ENCODE assay signal across 8 mouse cellular contexts in genomic region chr16:44332861-44333284, GRCm38 (mm10). TPM values are rescaled to one million over a fixed set of nuclear protein-coding genes. Genes with fewer than 3 reads are reported as not detected.
DNase-seq lines count a peak whose midpoint lies in the region; ATAC-seq and TF ChIP-seq lines count a peak whose summit lies in the region.

Gene Sidt1, minus strand, starts transcription at chr16:44333196.

- H3K36me3 ChIP-seq in hindbrain, postnatal 0 days (ENCODE audit: insufficient read depth, low read length), result no peaks in the 10 kb centered on the region
- H3K36me3 ChIP-seq in limb, embryonic 14.5 days (ENCODE audit: control insufficient read depth, insufficient read depth, low read length), result no peaks in the 10 kb centered on the region
- H3K36me3 ChIP-seq in midbrain, embryonic 16.5 days (ENCODE audit: control insufficient read depth, insufficient read depth, low read length), result no peaks in the 10 kb centered on the region
- H3K36me3 ChIP-seq in thymus, adult 2 months (ENCODE audit: control insufficient read depth, insufficient read depth, low read length), result no peaks in the 10 kb centered on the region

- H3K9me3 ChIP-seq in hindbrain, postnatal 0 days (ENCODE audit: low read length), result no peaks in the 10 kb centered on the region
- H3K9me3 ChIP-seq in limb, embryonic 14.5 days (ENCODE audit: control insufficient read depth, low read length), result 0 out of 2 replicates have a peak, but pooled peaks cover 3% of the 10 kb centered on the region
- no peaks in the 10 kb centered on the region for H3K9me3 ChIP-seq in midbrain, embryonic 16.5 days (replicated peaks; ENCODE audit: control insufficient read depth, low read length, poor library complexity, severe bottlenecking)

- H3K4me1 ChIP-seq in embryonic fibroblast, embryonic 13.5 days (ENCODE audit: control insufficient read depth, insufficient read depth, low read length), result no peaks in the 10 kb centered on the region
- H3K4me1 ChIP-seq in hindbrain, postnatal 0 days (ENCODE audit: insufficient read depth, low read length), result no peaks in the 10 kb centered on the region
- peaks cover 4% of the 10 kb centered on the region; the same call in 1 of the 2 replicates for H3K4me1 ChIP-seq in limb, embryonic 14.5 days (ENCODE audit: control insufficient read depth, insufficient read depth, low read length)
- H3K4me1 ChIP-seq in midbrain, embryonic 16.5 days (ENCODE audit: control insufficient read depth, insufficient read depth, low read length), result peaks cover 8% of the 10 kb centered on the region; the same call in 1 of the 2 replicates
- H3K4me1 ChIP-seq in thymus, adult 2 months (replicated peaks; ENCODE audit: control insufficient read depth, insufficient read depth, low read length), result peaks cover 4% of the 10 kb centered on the region

- WGBS in hindbrain, postnatal 0 days, result 5% methylated on average over 15 of the region's 15 CpGs
- WGBS in limb, embryonic 14.5 days, result 6% methylated on average over 15 of the region's 15 CpGs
- WGBS in midbrain, embryonic 16.5 days, result 5% methylated on average over 15 of the region's 15 CpGs
- 2% methylated on average over 15 of the region's 15 CpGs for WGBS in thymus, adult 2 months

- no peak for TF ChIP-seq CTCF in embryonic fibroblast, embryonic 13.5 days (IDR thresholded peaks at IDR 0.05; ENCODE audit: borderline replicate concordance, insufficient read depth, low read length)
- no peak for TF ChIP-seq CTCF in hindbrain, postnatal 0 days (IDR thresholded peaks at IDR 0.05; ENCODE audit: low read depth)
- no peak for TF ChIP-seq CTCF in thymus, adult 2 months (IDR thresholded peaks at IDR 0.05; ENCODE audit: borderline replicate concordance, control insufficient read depth, extremely low read depth, insufficient read depth, low read length, poor library complexity)

- H3K9ac ChIP-seq in hindbrain, postnatal 0 days (replicated peaks; ENCODE audit: low read length), result peak within 1 kb of the TSS; percentile 75
- peak within 1 kb of the TSS; percentile 61 for H3K9ac ChIP-seq in limb, embryonic 14.5 days (ENCODE audit: low read depth, low read length, severe bottlenecking)
- H3K9ac ChIP-seq in midbrain, embryonic 16.5 days (ENCODE audit: low read depth, low read length), result peak within 1 kb of the TSS; percentile 81

- no peak for TF ChIP-seq POLR2A in embryonic fibroblast, embryonic 13.5 days (IDR thresholded peaks at IDR 0.05; ENCODE audit: low read depth, low read length)
- no peak for TF ChIP-seq POLR2A in limb, embryonic 14.5 days (IDR thresholded peaks at IDR 0.05; ENCODE audit: borderline replicate concordance, extremely low read depth, insufficient read depth, insufficient read length)
- no peak for TF ChIP-seq POLR2A in thymus, adult 2 months (IDR thresholded peaks at IDR 0.05; ENCODE audit: control insufficient read depth, extremely low read depth, insufficient read depth, low read length, poor library complexity)

- peak; percentile 6 for DNase-seq in adrenal gland, adult 2 months
- no peak for DNase-seq in adrenal gland, adult 18-20 months (ENCODE audit: low spot score in 2 of 2)
- peak; percentile 22 for DNase-seq in adrenal gland, postnatal 10 days
- DNase-seq in hindbrain, postnatal 0 days (ENCODE audit: low spot score), result peak; percentile 25
- DNase-seq in limb, embryonic 14.5 days (ENCODE audit: low spot score), result no peak
- DNase-seq in thymus, adult 2 months, result peak; percentile 64

- no peaks in the 10 kb centered on the region for H3K27me3 ChIP-seq in hindbrain, postnatal 0 days (ENCODE audit: insufficient read depth, low read length)
- H3K27me3 ChIP-seq in limb, embryonic 14.5 days (ENCODE audit: control insufficient read depth, insufficient read depth, low read length), result 0 out of 2 replicates have a peak, but pooled peaks cover 17% of the 10 kb centered on the region
- H3K27me3 ChIP-seq in midbrain, embryonic 16.5 days (ENCODE audit: control insufficient read depth, insufficient read depth, low read depth, low read length), result peaks cover 6% of the 10 kb centered on the region; the same call in 1 of the 2 replicates
- H3K27me3 ChIP-seq in thymus, adult 2 months (ENCODE audit: control insufficient read depth, insufficient read depth, low read length), result no peaks in the 10 kb centered on the region

- H3K4me3 ChIP-seq in embryonic fibroblast, embryonic 13.5 days (ENCODE audit: insufficient read depth, low read length), result peak within 1 kb of the TSS; percentile 47
- H3K4me3 ChIP-seq in hindbrain, postnatal 0 days (ENCODE audit: low read length), result peak within 1 kb of the TSS; percentile 64
- H3K4me3 ChIP-seq in limb, embryonic 14.5 days (replicated peaks; ENCODE audit: low read length), result peak within 1 kb of the TSS; percentile 58
- peak within 1 kb of the TSS; percentile 75 for H3K4me3 ChIP-seq in midbrain, embryonic 16.5 days (ENCODE audit: low read depth, low read length)
- H3K4me3 ChIP-seq in thymus, adult 2 months (ENCODE audit: control insufficient read depth, insufficient read depth, low read length), result peak within 1 kb of the TSS; percentile 62

- peak within 1 kb of the TSS; percentile 98 for H3K4me2 ChIP-seq in hindbrain, postnatal 0 days (ENCODE audit: low read depth, low read length)
- peak within 1 kb of the TSS; percentile 97 for H3K4me2 ChIP-seq in limb, embryonic 14.5 days (replicated peaks; ENCODE audit: low read depth, low read length, severe bottlenecking)
- H3K4me2 ChIP-seq in midbrain, embryonic 16.5 days (ENCODE audit: low read length), result peak within 1 kb of the TSS; percentile 98

- H3K27ac ChIP-seq in embryonic fibroblast, embryonic 13.5 days (ENCODE audit: insufficient read depth, low read length), result no peak within 1 kb of the TSS
- H3K27ac ChIP-seq in hindbrain, postnatal 0 days, result peak within 1 kb of the TSS; percentile 68; the same call in 1 of the 2 replicates
- no peak within 1 kb of the TSS for H3K27ac ChIP-seq in limb, embryonic 14.5 days (replicated peaks; ENCODE audit: low read depth, low read length)
- peak within 1 kb of the TSS; percentile 12; the same call in 1 of the 2 replicates for H3K27ac ChIP-seq in midbrain, embryonic 16.5 days (ENCODE audit: low read length)
- H3K27ac ChIP-seq in thymus, adult 2 months (ENCODE audit: control insufficient read depth, insufficient read depth, low read length), result peak within 1 kb of the TSS; percentile 33

- ATAC-seq in hindbrain, postnatal 0 days, result peak; percentile 22; the same call in 1 of the 2 replicates
- ATAC-seq in limb, embryonic 14.5 days (ENCODE audit: low FRiP score, low read depth), result no peak
- ATAC-seq in midbrain, embryonic 16.5 days, result no peak

RNA-seq across cellular contexts. Expression of gene Sidt1, which starts in this region (rescaled TPM):
- total RNA-seq in adrenal gland, adult 2 months (2021), result 10 to 100 TPM in 1 of 2 experiments, 1 to 10 TPM in 1; 8.5 to 10.3 TPM
- polyA plus RNA-seq in adrenal gland, adult 2 months (2012; rRNA removed), result 6.3 and 8.4 TPM in 2 replicates
- 1 to 10 TPM; 7.8 to 9.2 TPM for total RNA-seq in adrenal gland, adult 18-20 months (2021)
- 1 to 10 TPM; 7.5 to 8.2 TPM for total RNA-seq in adrenal gland, postnatal 10 days (2021)
- not detected in 2 replicates for polyA plus RNA-seq in embryonic fibroblast, embryonic 13.5 days (2011; ENCODE audit: insufficient read length, low read depth, missing spikeins)
- total RNA-seq in hindbrain, postnatal 0 days (2014; rRNA removed), result 36.1 and 44.3 TPM in 2 replicates
- 21.8 and 22.5 TPM in 2 replicates for polyA plus RNA-seq in hindbrain, postnatal 0 days (2015; fragmentation: Nextera tagmentation; extraction: Ambion mirVana)
- polyA plus RNA-seq in limb, embryonic 14.5 days (2012; rRNA removed), result 0.79 and 1.1 TPM in 2 replicates
- polyA plus RNA-seq in limb, embryonic 14.5 days (2014; fragmentation: Nextera tagmentation; extraction: Ambion mirVana), result 0.12 and 0.40 TPM in 2 replicates
- polyA plus RNA-seq in midbrain, embryonic 16.5 days (2015; fragmentation: Nextera tagmentation; extraction: Ambion mirVana), result 11.2 and 11.9 TPM in 2 replicates
- polyA plus RNA-seq in thymus, adult 2 months (2012; rRNA removed), result 8.8 and 9.9 TPM in 2 replicates

Comparison
In these comparisons a context has a peak if more than half of its experiments do, and no peak if none do; other contexts are left out.
1. DNase-seq: peak in adrenal gland, adult 2 months (single experiment), adrenal gland, postnatal 10 days (single experiment), hindbrain, postnatal 0 days (single experiment) and thymus, adult 2 months (single experiment); none in adrenal gland, adult 18-20 months (0 of 2) and limb, embryonic 14.5 days (single experiment).
2. H3K27ac ChIP-seq: peak in hindbrain, postnatal 0 days (single experiment), midbrain, embryonic 16.5 days (single experiment) and thymus, adult 2 months (single experiment); none in embryonic fibroblast, embryonic 13.5 days (single experiment) and limb, embryonic 14.5 days (single experiment).
3. Peak in every context shown above with its lines, with median percentiles within 50 percentile points of each other: H3K4me3 ChIP-seq, H3K4me2 ChIP-seq and H3K9ac ChIP-seq.